Mouse (Mus musculus) layer of hippocampus, adult 11-12 months (tissue): Measurements from ENCODE around the gene Cdkn1c.

Source experiments
- DNase-seq: peaks from one replicate; pipeline ENCODE4 v3.0.0; 2022; ENCODE audit warnings: low spot score

Gene Cdkn1c

DNA sequence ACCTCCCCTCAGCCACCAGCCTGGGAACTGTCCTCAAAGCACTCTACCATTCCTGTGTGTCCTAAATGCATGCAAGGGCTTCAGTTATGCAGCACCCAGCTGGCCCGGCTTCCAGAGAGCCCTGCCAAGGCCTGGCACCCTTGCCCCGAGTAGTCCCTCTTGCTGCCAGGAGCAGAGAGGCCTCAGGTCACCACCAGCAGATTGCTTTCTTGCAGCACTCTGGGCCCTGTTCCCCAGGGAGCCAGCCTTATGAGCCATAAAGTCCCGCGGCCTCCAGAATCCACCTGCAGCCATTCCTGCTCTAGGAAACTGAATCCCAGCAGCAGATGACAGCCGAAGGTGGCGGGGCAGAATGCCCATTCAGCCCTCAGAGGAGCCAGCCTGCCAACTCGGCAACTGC lies 27.5 kb downstream of the Cdkn1c start:
- no peak for DNase-seq

DNA sequence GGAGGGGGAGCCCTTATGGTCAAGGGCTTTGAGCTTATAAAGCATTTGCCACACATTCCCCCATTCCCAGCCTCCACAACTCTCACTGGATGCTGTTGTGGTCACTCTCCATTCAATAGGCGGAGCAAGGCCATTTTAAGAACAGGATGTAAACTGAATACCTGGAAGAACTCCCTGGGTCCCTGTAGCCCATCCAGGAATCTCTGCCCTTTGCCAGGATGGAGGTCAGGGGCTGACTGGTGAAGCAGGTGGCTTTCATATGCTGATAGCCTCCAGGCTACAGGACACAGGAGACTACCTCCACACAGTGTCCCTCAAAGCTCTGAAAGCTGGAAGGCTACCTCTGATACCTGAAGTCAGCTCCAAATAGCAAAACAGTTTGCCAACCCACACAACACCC lies 28.2 kb downstream of the Cdkn1c start:
- DNase-seq: no peak

DNA sequence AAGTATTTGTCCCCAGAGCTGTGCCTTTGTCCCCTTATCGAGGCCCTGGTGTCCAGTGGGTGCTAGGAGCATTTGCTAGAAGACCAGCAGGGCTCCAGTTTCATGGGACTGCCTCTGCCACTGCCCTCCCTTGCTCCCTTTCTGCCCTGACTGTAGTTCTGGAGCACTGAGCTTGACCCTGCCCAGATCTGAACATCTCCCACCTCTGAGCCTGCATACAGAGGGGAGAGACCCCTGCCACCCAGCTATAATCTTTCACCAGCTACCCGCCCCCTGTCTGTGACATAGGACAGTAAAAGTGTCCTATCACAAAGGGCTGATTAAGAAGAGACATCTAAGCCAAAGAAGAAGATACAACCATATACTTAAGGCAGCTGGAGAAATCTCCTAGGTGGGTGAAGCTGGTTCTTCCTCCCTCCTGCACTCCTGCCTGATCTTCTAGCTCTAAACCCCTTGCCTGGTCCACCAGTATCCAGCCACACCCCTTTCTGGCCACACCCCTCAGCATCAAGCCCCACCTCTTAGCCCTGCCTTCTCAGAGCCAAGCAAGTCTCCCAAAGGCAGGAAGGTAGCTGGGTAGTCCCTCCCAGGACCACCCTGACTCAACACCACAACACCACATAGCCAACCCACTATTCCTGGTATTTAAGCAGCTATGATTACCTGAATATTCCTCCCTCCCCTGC lies 31.9 kb downstream of the Cdkn1c start:
- no peak for DNase-seq

DNA sequence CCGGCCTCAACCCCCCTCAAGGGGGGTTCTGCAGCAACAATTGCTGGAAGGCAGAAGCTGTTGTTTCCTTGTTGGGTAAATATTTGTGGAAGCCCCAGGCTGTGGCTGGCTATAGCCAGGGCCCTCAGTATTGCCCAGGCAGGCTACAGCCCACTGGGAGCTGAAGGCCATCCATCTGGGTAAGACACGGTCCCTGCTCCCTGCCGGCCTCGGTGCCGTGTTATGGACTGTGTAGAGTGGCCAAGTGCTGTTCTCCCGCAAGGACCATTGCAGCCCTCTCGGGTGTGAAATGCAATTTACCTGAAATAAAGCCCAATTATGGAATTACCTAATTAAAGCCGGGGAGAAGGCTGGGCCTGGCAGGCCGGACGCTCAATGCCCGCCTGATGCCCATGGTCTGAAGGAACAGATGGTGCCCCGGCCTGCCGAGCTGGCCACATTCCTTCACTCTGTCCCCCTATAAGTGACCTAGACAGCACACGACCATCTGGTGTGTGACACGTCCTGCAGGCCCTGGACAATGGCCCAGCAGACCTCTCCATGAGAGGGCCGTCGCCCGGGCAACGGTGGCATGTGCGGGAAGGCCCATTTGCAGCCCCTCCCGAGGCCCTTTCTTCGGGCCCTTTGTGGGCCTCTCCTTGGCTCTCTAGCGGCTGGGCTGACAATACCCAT lies 32.6 kb downstream of the Cdkn1c start:
- DNase-seq: no peak

- DNase-seq: no peak
These were observed 41.2 kb downstream of the Cdkn1c start for GRCm38 (mm10) chr7:143419585-143420160.

- DNase-seq: no peak
These were observed 43.0 kb downstream of the Cdkn1c start for GRCm38 (mm10) chr7:143417875-143418274.

GRCm38 (mm10) chr7:143416406-143416805 lies 44.4 kb downstream of the Cdkn1c start:
- no peak for DNase-seq

DNA sequence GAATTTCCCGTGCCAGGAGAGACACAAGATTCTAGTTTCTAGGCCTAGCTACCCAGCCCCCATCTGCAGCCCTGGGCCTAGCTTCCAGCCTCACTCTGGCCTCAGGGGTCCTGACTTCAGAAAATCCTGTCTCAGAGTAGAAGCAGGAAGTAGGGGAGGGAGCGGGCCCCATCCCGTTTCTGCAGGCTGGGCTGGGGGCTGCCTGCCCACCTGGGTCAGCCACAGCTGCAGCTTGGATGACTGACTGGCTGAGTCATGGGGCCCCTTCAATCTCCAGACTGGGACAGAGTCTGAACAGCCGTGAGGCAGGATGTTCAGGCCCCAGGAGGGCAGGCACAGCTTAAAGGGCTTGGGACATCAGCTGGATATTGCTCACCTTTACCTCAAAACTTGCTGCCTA lies 45.8 kb downstream of the Cdkn1c start:
- DNase-seq: no peak

- no peak for DNase-seq
These were observed 48.2 kb downstream of the Cdkn1c start for GRCm38 (mm10) chr7:143412606-143413005.

DNA sequence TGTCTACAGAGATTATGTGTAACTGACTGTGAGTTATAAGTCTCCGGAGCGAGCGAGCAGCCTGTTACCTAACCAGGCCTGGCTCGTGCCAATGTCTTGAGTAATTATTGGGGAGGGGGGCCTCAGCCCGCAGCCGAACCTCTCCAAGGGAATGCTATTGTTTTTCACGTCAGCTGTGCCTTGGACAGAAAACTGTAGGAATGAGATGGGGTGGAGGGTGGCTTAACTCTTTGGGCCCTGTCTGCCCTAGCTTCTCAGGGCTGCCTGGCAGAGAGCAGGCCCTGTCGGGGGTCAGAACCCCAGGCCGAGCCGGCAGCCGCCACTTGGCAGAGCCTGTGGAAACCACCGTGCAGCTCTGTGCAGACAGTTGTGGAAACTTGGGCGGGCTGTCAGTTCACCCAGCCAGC lies 52.2 kb downstream of the Cdkn1c start:
- no peak for DNase-seq
